Mouse (Mus musculus) E14TG2a.4 (cell line): ENCODE measurements around the gene Ulk3.

Source experiments
- CTCF ChIP-seq: conservative IDR thresholded peaks from 2 replicates; pipeline ENCODE4 v1.5.1; 2014; ENCODE audit warnings: low read length
- NANOG ChIP-seq: IDR thresholded peaks from 2 replicates; pipeline ENCODE4 v1.6.1; 2014; ENCODE audit warnings: borderline replicate concordance, low read length, mixed read lengths
- POU5F1 ChIP-seq: IDR thresholded peaks from 2 replicates; pipeline ENCODE4 v1.6.1; 2014; ENCODE audit warnings: low read length, borderline replicate concordance

DNA sequence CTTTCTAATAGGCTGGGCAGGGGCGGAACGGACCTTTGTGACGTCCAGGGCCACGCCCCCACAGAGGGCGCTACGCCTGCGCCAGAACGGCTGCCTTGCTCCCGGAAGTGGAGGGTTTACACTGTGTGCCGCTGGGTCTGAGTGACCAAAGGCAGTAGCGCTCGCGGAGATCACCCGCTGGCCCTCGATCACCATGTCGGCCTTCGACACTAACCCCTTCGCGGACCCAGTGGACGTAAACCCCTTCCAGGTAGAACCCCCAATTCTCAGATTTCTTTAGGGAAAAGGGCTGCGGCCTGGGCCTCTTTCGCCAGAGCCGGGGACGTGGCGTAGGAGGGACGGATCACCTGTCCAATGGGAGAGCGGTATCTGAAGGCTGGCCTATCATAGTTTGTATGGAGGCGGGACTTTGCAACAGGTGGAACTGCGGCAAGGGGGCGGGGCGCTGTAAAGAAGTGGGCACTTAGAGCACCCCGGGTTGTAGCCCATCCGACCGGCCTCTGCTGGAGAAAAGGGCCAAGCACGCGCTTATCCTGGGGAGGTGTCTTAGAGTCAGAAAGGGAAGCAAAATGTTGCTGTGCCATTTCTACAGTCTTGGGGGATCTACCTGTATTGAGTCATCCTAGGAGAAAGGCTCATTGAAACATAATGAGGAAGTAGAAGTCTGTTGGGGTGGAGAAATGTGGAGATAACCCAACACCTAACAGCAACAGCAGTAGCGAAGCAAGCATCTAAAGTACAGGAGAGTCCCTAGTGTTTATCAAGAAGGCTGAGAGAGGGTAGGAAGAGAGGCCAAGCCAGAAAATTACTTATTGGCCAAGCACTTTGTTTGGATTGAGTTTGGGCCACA, 28.2 kb upstream of the Ulk3 start, which contains the start of gene Scamp2:
- TF ChIP-seq POU5F1 = no peak
- no peak for TF ChIP-seq CTCF
- no peak for TF ChIP-seq NANOG
